Mouse (Mus musculus): ENCODE measurements around the gene Slco1a1. TPM values are rescaled to one million over a fixed set of nuclear protein-coding genes. Genes with fewer than 3 reads are reported as not detected.
"Not testable (repeated sequence)": the region's sequence is repeated elsewhere in the genome, so short reads cannot be mapped to it uniquely, and the experiment has no call there.

The Slco1a1 gene
- polyA plus RNA-seq, 1 experiment, result not detected

- Histone ChIP-seq H3K27me3 (ENCODE audit: control insufficient read depth, insufficient read depth, low read length) (no peaks in the 10 kb centered on the region), H3K4me3 (ENCODE audit: low read depth, low read length) (no peak overlapping the region)
Observed at GRCm38 (mm10) chr6:141889723-141890122, 57.0 kb downstream of the Slco1a1 start.

GRCm38 (mm10) chr6:141888248-141888647 is 58.5 kb downstream of the Slco1a1 start:
- Histone ChIP-seq H3K4me3 (ENCODE audit: low read depth, low read length) (no peak overlapping the region), H3K27ac (ENCODE audit: insufficient read depth, low read depth, low read length) (no peak overlapping the region), H3K36me3 (ENCODE audit: control insufficient read depth, insufficient read depth, low read length) (no peaks in the 10 kb centered on the region), H3K27me3 (ENCODE audit: control insufficient read depth, insufficient read depth, low read length) (no peaks in the 10 kb centered on the region), H3K4me1 (ENCODE audit: control insufficient read depth, insufficient read depth, insufficient read length, low read length) (no peaks in the 10 kb centered on the region)
- 75% methylated on average over 2 of the region's 2 CpGs for WGBS
- TF ChIP-seq POLR2A (IDR thresholded peaks at IDR 0.05; ENCODE audit: low read depth, low read length), result no peak
- no peak for TF ChIP-seq CTCF (IDR thresholded peaks at IDR 0.05; ENCODE audit: extremely low read depth, insufficient read length, insufficient replicate concordance, low read depth, low read length)

More at GRCm38 (mm10) chr6:141889723-141890122, 57.0 kb downstream of the Slco1a1 start:
- no peaks in the 10 kb centered on the region for H3K36me3 ChIP-seq (ENCODE audit: control insufficient read depth, insufficient read depth, low read length)
- H3K4me1 ChIP-seq (ENCODE audit: control insufficient read depth, insufficient read depth, insufficient read length, low read length), result no peaks in the 10 kb centered on the region
- TF ChIP-seq POLR2A (IDR thresholded peaks at IDR 0.05; ENCODE audit: low read depth, low read length), result no peak
- TF ChIP-seq CTCF (IDR thresholded peaks at IDR 0.05; ENCODE audit: extremely low read depth, insufficient read length, insufficient replicate concordance, low read depth, low read length), result no peak
- 41% methylated on average over 2 of the region's 2 CpGs for WGBS
- no peak overlapping the region for H3K27ac ChIP-seq (ENCODE audit: insufficient read depth, low read depth, low read length)

DNA sequence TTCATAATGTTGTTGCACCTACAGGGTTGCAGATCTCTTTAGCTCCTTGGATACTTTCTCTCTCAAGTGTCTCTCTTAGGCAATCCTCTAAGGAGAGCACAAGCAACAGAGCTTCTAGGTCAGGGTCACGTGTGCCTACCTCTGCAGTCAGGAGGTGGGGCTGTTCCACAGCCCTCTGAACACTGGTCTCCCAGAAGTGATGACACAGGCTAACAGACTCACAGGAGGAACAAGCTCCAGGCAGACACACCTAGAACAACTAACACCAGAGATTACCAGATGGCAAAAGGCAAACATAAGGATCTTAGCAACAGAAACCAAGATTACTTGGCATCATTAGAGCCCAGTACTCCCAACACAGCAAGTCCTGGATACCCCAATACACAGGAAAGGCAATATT is 64.2 kb downstream of the Slco1a1 start:
- WGBS, result 47% methylated on average over 1 of the region's 1 CpGs
- no peak for TF ChIP-seq POLR2A (IDR thresholded peaks at IDR 0.05; ENCODE audit: low read depth, low read length)
- no peak for TF ChIP-seq CTCF (IDR thresholded peaks at IDR 0.05; ENCODE audit: extremely low read depth, insufficient read length, insufficient replicate concordance, low read depth, low read length)
- no peak overlapping the region for H3K27ac ChIP-seq (ENCODE audit: insufficient read depth, low read depth, low read length)
- no peaks in the 10 kb centered on the region for H3K36me3 ChIP-seq (ENCODE audit: control insufficient read depth, insufficient read depth, low read length)
- no peaks in the 10 kb centered on the region for H3K4me1 ChIP-seq (ENCODE audit: control insufficient read depth, insufficient read depth, insufficient read length, low read length)
- H3K4me3 ChIP-seq (ENCODE audit: low read depth, low read length), result no peak overlapping the region
- H3K27me3 ChIP-seq (ENCODE audit: control insufficient read depth, insufficient read depth, low read length), result no peaks in the 10 kb centered on the region

DNA sequence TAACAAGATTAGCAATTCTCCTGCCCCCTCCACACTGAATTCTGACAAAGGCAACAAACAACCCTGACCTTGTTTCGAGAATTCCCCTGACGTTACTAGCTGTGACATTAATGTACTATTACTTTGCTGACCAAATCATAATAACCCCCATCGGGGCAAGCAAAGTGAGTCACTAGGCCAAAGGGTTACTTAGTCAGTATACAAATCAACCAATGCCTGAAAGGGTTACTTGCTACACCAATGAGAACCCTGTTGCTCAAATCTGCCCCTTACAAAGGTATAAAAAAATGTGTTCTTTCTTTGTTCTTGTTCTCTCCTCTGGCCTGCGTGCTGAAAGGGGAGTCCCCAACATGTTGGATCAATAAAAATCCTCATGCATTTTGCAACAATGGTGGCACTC is 71.0 kb downstream of the Slco1a1 start:
- 72% methylated on average over 4 of the region's 4 CpGs for WGBS
- not testable (repeated sequence) for H3K4me1 ChIP-seq (ENCODE audit: control insufficient read depth, insufficient read depth, insufficient read length, low read length); H3K27me3 ChIP-seq (ENCODE audit: control insufficient read depth, insufficient read depth, low read length); H3K27ac ChIP-seq (ENCODE audit: insufficient read depth, low read depth, low read length); H3K36me3 ChIP-seq (ENCODE audit: control insufficient read depth, insufficient read depth, low read length); H3K4me3 ChIP-seq (ENCODE audit: low read depth, low read length)

DNA sequence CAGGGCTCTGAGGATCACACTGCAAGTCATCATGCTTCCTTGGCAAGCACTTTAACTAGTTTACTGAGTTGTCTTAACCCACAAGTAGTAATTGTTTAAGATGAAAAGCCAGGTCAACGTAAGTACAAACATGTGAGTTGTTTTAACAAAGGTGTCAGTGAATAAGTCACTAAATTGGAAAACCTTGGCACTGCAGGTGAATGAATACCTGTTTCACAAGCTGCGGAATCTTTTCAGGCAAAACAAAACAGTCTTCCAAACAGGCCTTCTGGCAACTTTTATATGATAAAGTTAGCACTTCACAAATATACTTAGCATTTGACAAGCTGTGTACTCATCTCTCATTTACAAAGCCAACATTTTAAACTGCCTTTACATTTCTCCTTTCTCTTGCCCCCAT is 75.1 kb downstream of the Slco1a1 start:
- Histone ChIP-seq H3K27me3 (ENCODE audit: control insufficient read depth, insufficient read depth, low read length) (no peaks in the 10 kb centered on the region), H3K27ac (ENCODE audit: insufficient read depth, low read depth, low read length) (no peak overlapping the region), H3K36me3 (ENCODE audit: control insufficient read depth, insufficient read depth, low read length) (no peaks in the 10 kb centered on the region), H3K4me1 (ENCODE audit: control insufficient read depth, insufficient read depth, insufficient read length, low read length) (no peaks in the 10 kb centered on the region), H3K4me3 (ENCODE audit: low read depth, low read length) (no peak overlapping the region)
- WGBS, result 36% methylated on average over 2 of the region's 2 CpGs
- TF ChIP-seq POLR2A (IDR thresholded peaks at IDR 0.05; ENCODE audit: low read depth, low read length), result no peak
- no peak for TF ChIP-seq CTCF (IDR thresholded peaks at IDR 0.05; ENCODE audit: extremely low read depth, insufficient read length, insufficient replicate concordance, low read depth, low read length)

GRCm38 (mm10) chr6:141868735-141869134 is 78.0 kb downstream of the Slco1a1 start:
- H3K4me1 ChIP-seq (ENCODE audit: control insufficient read depth, insufficient read depth, insufficient read length, low read length), result no peaks in the 10 kb centered on the region
- no peak overlapping the region for H3K27ac ChIP-seq (ENCODE audit: insufficient read depth, low read depth, low read length)
- H3K36me3 ChIP-seq (ENCODE audit: control insufficient read depth, insufficient read depth, low read length), result no peaks in the 10 kb centered on the region
- no peaks in the 10 kb centered on the region for H3K27me3 ChIP-seq (ENCODE audit: control insufficient read depth, insufficient read depth, low read length)
- 64% methylated on average over 5 of the region's 5 CpGs for WGBS
- no peak overlapping the region for H3K4me3 ChIP-seq (ENCODE audit: low read depth, low read length)
- TF ChIP-seq POLR2A (IDR thresholded peaks at IDR 0.05; ENCODE audit: low read depth, low read length), result no peak
- TF ChIP-seq CTCF (IDR thresholded peaks at IDR 0.05; ENCODE audit: extremely low read depth, insufficient read length, insufficient replicate concordance, low read depth, low read length), result no peak

DNA sequence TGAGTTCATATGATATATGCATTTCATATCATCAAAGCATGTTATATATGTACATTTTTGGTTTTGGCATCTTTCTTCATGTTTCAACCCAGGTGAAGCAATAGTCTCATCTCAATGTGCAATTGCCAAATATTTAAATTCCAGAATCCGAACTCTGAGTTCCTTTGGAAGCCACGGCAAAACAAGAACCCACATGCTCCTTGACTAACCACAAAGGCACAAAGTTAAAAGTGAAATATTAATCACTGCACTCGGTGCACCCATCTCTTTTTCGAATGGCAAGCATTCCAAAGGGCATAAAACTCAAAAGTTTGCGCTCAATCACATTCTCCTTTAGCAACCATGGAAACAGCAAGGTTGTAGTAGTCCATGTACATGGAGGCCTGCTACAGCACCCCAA is 80.7 kb downstream of the Slco1a1 start:
- H3K27me3 ChIP-seq (ENCODE audit: control insufficient read depth, insufficient read depth, low read length), result no peaks in the 10 kb centered on the region
- TF ChIP-seq POLR2A (IDR thresholded peaks at IDR 0.05; ENCODE audit: low read depth, low read length) (no peak), CTCF (IDR thresholded peaks at IDR 0.05; ENCODE audit: extremely low read depth, insufficient read length, insufficient replicate concordance, low read depth, low read length) (no peak)
- 76% methylated on average over 5 of the region's 5 CpGs for WGBS
- no peak overlapping the region for H3K4me3 ChIP-seq (ENCODE audit: low read depth, low read length)
- no peak overlapping the region for H3K27ac ChIP-seq (ENCODE audit: insufficient read depth, low read depth, low read length)
- H3K4me1 ChIP-seq (ENCODE audit: control insufficient read depth, insufficient read depth, insufficient read length, low read length), result no peaks in the 10 kb centered on the region
- no peaks in the 10 kb centered on the region for H3K36me3 ChIP-seq (ENCODE audit: control insufficient read depth, insufficient read depth, low read length)

Data from small intestine, adult 2 months (tissue).